Mouse (Mus musculus) bone marrow macrophage, adult 2 months (primary cell): ENCODE data around the gene Apol8. TPM values are rescaled to one million over a fixed set of nuclear protein-coding genes. Genes with fewer than 3 reads are reported as not detected.
"Not testable (repeated sequence)": the region's sequence is repeated elsewhere in the genome, so short reads cannot be mapped to it uniquely, and the experiment has no call there.

Source experiments
- H3K27ac ChIP-seq: 2 replicates; pipeline ENCODE4 v1.5.1; 2012; ENCODE audit warnings: low read depth, low read length; ENCODE audit not compliant: insufficient read depth
- H3K4me1 ChIP-seq: 2 replicates; pipeline ENCODE4 v1.6.1; 2012; ENCODE audit warnings: low read length; ENCODE audit not compliant: control insufficient read depth, insufficient read depth
- H3K4me3 ChIP-seq: 2 replicates; pipeline ENCODE4 v1.5.1; 2012; ENCODE audit warnings: mild to moderate bottlenecking, low read length, moderate library complexity; ENCODE audit not compliant: insufficient read depth
- CTCF ChIP-seq: IDR thresholded peaks from 2 replicates; pipeline ENCODE4 v1.5.1; 2012; ENCODE audit warnings: low read depth, mild to moderate bottlenecking, low read length, moderate library complexity
- POLR2A ChIP-seq: IDR thresholded peaks from 2 replicates; pipeline ENCODE4 v1.6.1; 2012; ENCODE audit warnings: mild to moderate bottlenecking, low read depth, low read length, borderline replicate concordance
- polyA plus RNA-seq: library from polyadenylated mRNA; stranded (reverse); fragments of >200 nt; gene quantifications from 2 replicates; pipeline ENCODE4 v1.2.4, GENCODE M21; 2012; ENCODE audit not compliant: missing spikeins, insufficient read depth, insufficient read length

Gene Apol8
- polyA plus RNA-seq, 1 experiment, result not detected

DNA sequence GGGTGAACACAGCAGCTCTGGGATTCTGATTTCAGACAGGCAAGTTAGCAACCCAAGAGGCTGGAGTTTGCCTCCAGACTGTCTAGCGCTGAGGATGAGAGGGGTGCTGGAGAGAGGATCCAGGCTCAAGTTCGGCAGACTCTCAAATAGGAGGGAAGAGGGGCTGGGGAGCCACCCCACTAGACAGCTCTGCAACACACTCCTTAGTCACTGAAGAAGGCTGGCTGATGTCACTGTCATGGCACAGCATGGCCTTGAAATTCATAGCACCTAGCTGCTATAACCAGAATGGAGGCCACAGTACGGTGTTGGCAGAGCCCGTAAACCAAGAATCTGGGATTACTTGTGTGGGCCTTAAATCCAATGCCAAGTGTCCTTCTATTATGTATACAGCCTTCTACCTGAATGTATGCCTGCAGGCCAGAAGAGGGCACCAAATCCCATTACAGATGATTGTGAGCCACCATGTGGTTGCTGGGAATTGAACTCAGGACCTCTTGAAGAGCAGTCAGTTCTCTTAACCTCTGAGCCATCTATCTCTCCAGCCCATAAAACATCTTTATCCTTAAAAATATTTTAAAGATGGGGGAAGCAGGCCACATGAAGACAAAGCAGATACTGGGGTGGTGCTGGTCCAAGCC is 903 bp upstream of the Apol8 start:
- TF ChIP-seq CTCF (no peak), POLR2A (no peak)
- no peaks in the 10 kb centered on the region for H3K4me1 ChIP-seq
- H3K4me3 ChIP-seq, result no peak overlapping the region
- H3K27ac ChIP-seq, result no peak overlapping the region

GRCm38 (mm10) chr15:77756081-77756480 is 722 bp downstream of the Apol8 start:
- TF ChIP-seq CTCF, result no peak
- TF ChIP-seq POLR2A, result no peak
- H3K27ac ChIP-seq, result no peak overlapping the region
- no peak overlapping the region for H3K4me3 ChIP-seq
- H3K4me1 ChIP-seq, result no peaks in the 10 kb centered on the region

DNA sequence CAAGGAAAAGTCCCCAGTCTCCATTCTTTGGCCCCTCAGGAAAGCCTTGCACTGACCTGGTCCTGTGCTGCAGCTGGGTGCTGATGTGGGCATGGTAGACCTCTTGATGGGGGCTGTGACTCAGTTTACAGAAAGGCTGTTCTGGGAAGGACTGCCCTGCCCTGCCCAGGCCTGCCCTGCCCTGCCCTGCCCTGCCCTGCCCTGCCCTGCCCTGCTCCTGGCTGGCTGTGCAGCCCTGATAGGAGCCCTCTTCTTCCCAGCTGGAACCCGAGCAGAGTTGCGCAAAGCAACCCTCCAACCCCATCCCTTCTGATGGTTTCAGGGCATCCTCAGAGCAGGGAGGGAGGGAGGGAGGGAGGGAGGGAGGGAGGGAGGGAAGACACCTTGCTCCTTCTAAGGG is 1.7 kb downstream of the Apol8 start:
- no peak overlapping the region for H3K27ac ChIP-seq
- H3K4me3 ChIP-seq, result no peak overlapping the region
- no peaks in the 10 kb centered on the region for H3K4me1 ChIP-seq
- no peak for TF ChIP-seq CTCF
- TF ChIP-seq POLR2A, result no peak

GRCm38 (mm10) chr15:77752443-77752842 is 4.4 kb downstream of the Apol8 start:
- Histone ChIP-seq H3K4me3 (no peak overlapping the region), H3K4me1 (no peaks in the 10 kb centered on the region), H3K27ac (no peak overlapping the region)
- TF ChIP-seq POLR2A, result no peak
- no peak for TF ChIP-seq CTCF

- Histone ChIP-seq H3K4me3 (no peak overlapping the region), H3K4me1 (no peaks in the 10 kb centered on the region), H3K27ac (no peak overlapping the region)
- TF ChIP-seq CTCF (no peak), POLR2A (no peak)
Measured at GRCm38 (mm10) chr15:77750461-77750860, 6.3 kb downstream of the Apol8 start.

GRCm38 (mm10) chr15:77749717-77750116 is 7.1 kb downstream of the Apol8 start:
- no peaks in the 10 kb centered on the region for H3K4me1 ChIP-seq

GRCm38 (mm10) chr15:77748414-77748813 is 8.4 kb downstream of the Apol8 start:
- H3K27ac ChIP-seq, result no peak overlapping the region
- no peak for TF ChIP-seq CTCF
- TF ChIP-seq POLR2A, result no peak

More at GRCm38 (mm10) chr15:77749717-77750116, 7.1 kb downstream of the Apol8 start:
- TF ChIP-seq CTCF (no peak), POLR2A (no peak)
- Histone ChIP-seq H3K27ac (no peak overlapping the region), H3K4me3 (no peak overlapping the region)

GRCm38 (mm10) chr15:77746326-77746725 is 10.5 kb downstream of the Apol8 start:
- Histone ChIP-seq H3K27ac (no peak overlapping the region), H3K4me1 (no peaks in the 10 kb centered on the region), H3K4me3 (no peak overlapping the region)
- TF ChIP-seq POLR2A (no peak), CTCF (no peak)

More at GRCm38 (mm10) chr15:77748414-77748813, 8.4 kb downstream of the Apol8 start:
- Histone ChIP-seq H3K4me3 (no peak overlapping the region), H3K4me1 (no peaks in the 10 kb centered on the region)

DNA sequence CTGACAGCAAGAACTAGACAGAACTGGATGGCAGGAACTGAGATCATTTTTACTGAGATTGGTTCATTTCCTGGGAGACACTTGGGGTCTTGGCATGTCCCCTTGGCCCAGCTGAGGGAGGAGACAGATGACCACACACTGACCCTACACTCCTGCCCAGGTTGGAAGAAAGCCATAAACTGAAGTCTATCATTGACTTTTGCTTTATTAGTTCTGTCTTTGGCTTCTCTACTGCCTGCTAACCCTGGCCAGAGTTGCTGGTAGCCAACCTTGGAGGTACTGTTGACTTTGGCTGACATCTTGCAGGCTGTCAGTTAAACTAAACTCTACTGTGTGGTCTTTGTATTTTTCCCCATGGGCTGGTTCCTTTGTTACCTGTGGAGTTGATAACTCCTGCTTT is 11.7 kb downstream of the Apol8 start:
- TF ChIP-seq CTCF, result no peak
- no peak for TF ChIP-seq POLR2A
- Histone ChIP-seq H3K27ac (no peak overlapping the region), H3K4me3 (no peak overlapping the region), H3K4me1 (no peaks in the 10 kb centered on the region)

- no peak overlapping the region for H3K4me3 ChIP-seq
- H3K27ac ChIP-seq, result no peak overlapping the region
- no peak for TF ChIP-seq CTCF
- no peak for TF ChIP-seq POLR2A
- no peaks in the 10 kb centered on the region for H3K4me1 ChIP-seq
Measured at GRCm38 (mm10) chr15:77744632-77745031, 12.2 kb downstream of the Apol8 start.

GRCm38 (mm10) chr15:77741556-77741955 is 15.2 kb downstream of the Apol8 start:
- not testable (repeated sequence) for H3K4me1 ChIP-seq, H3K4me3 ChIP-seq, H3K27ac ChIP-seq
